Mouse (Mus musculus): ENCODE measurements at regions not wholly inside any gene's neighbourhood (a gene's known extent, or its start where the extent isn't known, plus 50 kb on each side); places are given as distances from the start of the nearest gene placed in this dataset.
"Not testable (repeated sequence)": the region's sequence is repeated elsewhere in the genome, so short reads cannot be mapped to it uniquely, and the experiment has no call there.

DNA sequence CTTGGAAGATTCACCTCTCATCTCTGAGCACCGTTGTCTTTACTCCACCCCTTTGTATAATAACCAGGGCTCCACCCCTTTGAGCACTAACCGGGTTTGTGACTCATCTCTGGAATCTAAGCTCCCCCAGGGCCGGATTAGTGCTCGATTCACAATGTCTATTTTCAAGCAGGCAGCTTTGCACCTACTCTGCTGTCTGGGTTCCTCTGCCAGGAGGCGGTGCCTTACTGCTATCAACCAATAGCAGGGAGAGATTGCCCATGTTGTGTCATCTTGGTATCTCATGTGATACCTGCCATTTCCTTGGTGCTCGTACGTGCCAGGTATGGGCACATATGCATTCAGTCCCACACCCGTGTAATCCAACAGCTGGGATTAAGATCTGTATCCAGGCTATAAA, 285.3 kb downstream of the 4933412E24Rik start:
- DNase-seq, result no peak

DNA sequence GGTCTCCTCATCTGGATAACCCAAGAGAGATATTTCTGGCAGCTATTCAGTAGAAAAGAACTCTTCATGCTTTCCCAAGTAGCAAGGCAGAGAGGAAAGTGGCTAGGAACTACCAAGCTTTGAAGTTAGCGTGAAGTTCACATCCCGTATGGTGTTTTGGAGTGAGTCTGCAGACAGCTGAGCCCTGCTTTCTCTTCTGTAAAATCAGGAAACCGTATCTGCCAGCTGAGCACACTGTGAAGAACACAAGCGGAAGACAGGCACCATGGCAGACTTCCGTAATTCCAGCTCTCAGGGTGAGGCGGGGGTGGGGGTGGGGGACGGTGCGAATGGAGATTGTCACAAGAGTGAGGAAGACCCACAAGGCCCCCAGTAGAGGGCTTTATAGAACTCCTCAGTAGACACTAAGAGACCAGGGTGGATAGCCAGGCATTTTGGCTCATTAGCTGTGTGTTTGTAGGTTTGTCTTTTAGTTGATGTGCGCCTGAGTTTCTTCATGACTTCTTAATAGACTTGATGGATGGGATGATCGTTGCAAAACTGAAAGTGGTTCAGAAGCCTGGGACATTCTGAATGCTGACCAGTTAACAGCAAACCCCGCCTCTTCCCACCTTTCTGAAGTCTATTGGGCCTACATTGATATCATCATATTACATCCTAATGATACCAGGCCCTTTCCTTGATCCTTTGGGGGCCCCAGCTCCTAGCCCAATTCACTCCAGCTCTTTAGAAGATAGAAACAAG, 287.4 kb downstream of the 4933412E24Rik start:
- DNase-seq, result peak; percentile 97

DNA sequence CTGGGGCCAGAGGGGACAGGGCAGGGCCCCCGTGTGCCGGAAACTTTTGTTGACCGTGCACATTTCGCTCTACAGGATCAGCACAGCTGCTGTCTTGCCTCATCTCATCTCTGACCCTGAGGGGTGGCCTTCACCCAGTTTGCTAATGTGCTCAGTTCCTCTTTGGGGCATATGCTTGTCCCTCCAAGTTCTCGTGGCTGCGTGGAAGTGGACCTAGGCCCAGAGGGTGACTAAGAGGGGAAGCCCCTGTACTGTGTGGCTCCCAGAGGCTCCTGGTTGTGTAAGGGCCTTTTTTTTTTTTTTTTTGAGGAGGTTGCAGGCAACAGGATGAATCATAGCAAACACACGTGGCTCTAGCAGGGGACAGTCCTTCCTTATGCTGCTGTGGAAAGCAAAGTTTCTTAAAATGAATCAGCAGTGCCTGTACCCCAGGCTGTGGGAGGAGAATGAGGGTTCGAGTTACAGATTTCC, 288.2 kb downstream of the 4933412E24Rik start:
- DNase-seq, result peak; percentile 99

DNA sequence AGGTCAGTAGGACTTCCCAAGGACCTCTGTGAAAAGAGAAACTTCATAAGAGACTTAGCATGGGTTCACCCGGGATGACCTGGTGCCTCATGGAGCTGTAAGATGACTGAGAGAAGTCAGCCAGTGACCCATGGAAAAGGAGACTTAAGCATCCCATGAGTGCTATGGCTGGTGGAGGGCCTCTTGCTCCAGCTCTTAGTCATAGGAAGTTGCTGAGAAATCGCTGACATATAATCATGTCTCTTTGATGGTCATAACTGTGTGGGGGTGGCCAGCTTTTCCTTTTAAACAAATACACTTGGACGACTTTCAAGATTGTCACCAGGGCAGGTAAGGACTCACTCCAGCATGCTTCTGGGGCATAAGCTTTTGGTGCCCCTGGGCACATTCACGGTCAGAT, 290.5 kb downstream of the 4933412E24Rik start:
- no peak for DNase-seq

DNA sequence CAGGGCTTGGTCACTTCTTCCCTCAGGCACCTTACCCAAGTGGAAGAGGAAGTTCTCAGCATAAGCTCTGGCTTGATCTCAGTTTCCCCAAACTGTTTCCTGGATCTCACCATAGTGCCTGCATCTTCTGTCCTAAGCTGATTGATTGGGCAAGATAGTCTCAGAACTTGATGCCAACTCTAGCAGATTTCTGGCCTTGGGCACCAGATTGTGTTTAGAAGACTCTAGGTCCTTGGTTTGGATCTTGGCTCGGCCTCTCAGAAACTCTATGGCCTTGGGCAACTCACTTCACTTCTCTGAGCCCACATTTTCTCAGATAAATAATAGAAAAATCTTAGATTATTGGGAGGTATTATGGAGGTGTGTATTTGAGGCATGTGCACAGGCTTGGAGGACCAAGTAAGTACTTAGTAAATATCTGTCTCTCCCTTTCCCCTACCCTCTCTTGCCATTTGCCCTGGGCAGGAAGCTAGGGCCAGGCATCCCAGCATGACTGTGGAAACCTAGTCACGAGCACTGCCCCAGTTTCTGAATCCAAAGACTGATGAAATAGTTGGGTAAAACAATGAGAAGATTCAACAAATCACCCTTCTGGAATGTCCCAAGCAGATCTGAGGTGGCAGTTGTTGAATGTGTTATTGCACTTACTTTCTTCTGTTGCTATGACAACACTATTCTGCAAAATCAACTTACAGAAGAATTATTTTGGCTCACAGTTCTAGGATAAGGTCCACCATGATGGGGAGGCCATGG, 293.6 kb downstream of the 4933412E24Rik start:
- DNase-seq, result no peak

DNA sequence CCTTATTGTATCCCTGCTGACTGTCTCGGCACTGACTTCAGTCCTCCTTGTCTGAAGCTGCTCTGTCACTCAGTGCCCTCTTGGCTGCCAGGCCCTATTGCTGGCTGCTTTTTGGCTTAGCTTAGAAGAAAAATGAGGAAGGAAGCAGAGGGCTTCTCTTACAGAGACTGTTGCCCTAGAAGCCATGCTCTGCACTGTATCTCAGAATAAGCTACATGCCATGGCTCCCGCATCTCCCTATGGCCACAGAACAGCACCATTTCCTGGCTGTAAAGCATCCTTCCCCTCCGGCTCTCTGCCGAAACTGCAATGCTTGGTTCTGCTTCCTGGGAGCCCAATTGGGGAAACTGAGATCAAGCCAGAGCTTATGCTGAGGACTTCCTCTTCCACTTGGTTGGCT, 295.0 kb downstream of the 4933412E24Rik start:
- DNase-seq, result peak; percentile 97

DNA sequence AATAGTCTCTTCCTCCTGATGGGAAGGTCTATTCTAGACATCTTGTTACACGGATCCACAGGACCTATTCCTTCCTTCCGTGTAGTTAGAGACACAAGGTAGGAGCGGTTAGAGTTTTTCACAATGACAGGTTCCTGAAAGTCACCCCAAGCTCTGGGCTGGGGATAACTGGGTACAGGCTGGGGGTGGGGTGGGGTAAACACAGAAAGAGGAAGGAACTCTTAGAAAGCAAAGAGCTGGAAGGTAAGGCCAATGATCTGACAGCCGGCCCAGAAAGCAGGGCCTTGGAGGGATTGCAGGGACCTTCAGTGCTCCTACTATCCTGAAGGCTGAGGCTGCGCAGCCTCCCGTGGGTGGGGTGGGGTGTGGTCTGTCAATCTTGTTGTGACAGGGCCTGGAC, 295.4 kb downstream of the 4933412E24Rik start:
- no peak for DNase-seq

DNA sequence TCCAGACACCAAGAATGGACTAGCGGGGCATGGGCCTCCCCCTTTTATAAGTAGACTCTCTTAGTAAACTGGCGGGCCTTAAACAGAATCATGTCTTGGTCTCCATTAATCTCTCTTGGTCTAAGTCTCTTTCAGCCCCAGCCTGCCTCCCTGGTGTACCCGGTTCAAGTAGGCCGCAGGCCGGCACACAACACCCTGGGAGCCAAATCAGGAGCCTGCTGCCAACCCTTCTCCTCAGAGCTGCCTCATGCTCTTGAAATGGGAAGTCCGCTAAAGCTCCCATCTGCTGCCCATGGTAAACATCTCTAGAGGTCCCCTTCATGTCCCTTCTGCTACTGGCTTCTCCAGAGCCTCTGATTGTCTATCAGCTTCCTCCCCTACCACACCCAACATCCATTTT, 296.3 kb downstream of the 4933412E24Rik start:
- DNase-seq, result peak; percentile 90

DNA sequence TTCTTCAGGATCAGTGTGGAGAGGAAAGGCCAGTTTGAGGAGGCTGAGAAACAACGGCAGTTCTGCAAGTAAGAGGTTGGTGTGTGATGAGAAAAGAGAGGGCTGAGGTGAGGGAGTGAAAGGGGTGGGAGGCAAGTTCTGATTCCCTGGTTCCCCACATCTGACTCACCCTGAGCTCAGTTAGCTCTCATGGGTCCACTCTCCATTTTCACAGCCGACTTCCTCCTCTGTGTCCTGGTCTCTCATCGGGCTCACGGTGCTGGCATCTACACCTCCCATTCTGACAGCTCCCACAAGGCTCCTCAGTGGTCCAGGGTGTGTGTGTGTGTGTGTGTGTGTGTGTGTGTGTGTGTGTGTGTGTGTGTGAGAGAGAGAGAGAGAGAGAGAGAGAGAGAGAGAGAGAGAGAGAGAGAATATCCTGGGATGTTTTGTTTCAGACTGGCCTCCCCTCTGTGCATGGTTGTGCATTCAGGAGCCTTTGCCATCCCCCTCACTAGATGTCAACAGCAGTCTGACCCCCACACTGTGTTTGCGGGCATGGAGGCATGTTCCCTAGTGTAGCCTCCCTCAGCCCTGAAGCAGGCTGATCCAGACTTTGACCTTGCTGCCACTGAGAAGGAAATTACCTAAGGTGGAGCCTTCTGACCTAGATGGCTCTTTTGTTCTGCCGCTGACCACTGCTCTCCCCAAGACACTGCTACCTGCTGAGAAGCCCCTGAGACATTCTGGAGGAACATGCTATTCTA, 296.9 kb downstream of the 4933412E24Rik start:
- DNase-seq, result not testable (repeated sequence)

DNA sequence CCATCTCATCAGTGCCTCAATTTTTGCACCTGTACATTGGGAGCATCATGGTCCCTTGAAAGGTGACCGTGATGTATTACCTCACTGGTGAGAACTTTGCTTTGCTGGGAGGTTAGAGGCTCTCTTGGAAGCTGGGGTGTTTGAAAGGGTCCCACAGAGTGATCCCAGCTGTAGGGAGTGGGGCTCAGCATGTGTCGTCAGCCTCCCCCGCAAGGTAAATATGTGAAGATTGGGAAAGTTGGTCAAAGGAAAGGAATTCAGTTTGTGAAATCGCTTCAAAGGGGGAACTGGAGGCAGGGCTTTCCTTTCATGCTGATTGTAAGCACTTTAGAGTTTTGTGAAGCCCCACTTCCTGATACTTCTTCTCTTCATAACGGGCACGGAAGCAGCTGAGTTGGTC, 299.5 kb downstream of the 4933412E24Rik start:
- no peak for DNase-seq

DNA sequence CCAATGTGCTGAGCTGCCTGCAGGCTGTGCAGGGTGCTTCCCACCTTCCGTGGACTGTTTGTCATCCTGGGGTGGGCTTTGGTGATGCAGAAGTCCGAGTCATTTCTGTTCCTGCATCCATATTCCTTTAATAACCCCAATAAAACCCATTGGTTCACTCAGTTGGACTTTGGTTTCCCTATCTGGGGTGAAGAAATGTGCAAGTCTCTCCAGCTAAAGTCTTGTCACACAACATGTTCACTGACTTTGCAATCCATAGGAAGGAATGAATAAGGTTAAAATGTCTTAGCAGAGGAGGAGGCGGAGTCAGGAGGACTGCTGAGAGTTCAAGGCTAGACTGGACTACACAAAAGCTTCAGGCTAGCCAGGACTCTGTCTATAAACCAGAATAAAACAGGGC, 300.5 kb downstream of the 4933412E24Rik start:
- DNase-seq, result no peak

DNA sequence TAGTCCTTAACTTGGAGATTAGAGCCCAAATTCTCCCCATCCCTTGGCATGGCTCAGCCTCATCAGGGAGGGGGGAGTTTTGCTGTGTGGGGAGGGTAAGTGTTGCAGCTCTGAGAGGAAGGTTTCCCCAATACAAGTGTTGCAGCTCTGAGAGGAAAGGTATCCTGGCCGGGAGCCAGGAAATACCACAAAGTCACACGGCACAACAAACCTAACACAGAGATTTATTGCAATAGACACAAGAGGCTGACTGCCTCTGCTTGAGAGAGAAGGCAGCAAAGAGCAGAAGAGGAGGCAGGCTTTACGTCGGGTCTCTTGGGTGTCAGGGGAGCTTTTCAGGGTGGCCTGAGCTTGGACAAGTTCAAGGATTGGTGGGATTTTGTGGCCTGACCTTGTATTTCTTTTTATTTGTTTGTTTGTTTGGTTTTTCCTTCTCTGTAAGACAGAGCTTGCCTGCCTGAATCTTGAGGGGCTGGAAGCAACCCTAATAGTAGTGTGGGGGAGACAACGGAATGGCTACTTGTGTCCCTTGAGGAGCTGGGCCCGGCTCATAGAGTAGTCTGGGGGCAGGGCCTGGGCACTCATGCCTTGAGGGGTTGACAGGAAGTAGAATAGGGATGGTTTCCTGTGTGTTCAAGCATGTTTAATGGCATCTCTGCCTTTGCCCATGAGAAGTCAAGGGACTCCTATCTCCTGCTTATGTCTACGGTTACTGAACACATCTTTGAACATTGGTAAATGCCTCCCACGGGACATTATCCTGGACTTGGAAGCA, 302.3 kb downstream of the 4933412E24Rik start:
- DNase-seq, result no peak

DNA sequence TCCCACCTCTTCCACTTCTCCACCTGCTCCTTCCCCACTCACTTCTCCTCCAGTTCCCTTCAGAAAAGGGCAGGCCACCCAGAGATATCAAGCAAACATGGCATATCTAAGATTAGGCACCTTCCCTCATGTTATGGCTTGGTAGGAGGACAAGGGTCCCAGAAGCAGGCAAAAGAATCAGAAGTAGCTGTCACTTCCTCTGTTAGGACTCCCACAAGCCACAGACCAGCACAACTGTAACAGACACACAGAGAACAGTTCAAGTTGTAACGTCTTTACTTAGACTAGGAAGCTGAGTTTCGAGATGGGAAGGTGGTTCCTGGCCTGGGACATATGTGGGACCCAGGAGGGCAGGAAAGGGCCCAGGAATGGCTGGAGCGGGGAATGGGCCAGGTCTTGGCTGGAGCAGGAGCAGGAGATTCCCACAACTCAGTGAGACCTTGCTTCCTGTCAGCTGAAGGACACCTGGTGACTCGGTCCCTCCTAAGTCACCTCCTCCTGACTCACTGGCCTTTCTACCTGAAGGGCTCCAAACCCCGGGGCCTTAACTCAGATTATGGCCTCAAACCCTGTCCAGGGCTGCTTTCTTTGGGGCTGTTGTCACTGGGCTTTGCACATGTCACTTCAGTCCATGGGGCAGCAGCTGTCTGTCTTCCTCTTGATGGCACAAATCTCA, 304.2 kb downstream of the 4933412E24Rik start:
- no peak for DNase-seq

DNA sequence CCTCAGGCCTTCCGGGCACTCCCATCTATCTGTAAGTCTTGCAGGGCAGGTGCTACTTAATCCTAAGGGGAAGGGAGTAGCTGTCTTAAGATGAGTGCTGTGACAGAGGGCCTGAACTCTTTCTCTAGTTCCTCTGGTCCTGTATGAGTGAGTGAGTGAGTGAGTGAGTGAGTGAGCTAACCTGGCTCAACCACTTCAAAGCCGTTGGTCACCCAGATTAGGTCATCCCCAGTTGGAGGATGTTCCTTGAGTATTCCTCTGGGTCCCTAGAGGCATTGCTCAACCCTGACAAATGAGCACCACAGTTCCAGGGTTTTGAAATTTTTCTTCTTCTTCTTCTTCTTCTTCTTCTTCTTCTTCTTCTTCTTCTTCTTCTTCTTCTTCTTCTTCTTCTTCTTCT, 306.5 kb downstream of the 4933412E24Rik start:
- DNase-seq, result peak; percentile 66

DNA sequence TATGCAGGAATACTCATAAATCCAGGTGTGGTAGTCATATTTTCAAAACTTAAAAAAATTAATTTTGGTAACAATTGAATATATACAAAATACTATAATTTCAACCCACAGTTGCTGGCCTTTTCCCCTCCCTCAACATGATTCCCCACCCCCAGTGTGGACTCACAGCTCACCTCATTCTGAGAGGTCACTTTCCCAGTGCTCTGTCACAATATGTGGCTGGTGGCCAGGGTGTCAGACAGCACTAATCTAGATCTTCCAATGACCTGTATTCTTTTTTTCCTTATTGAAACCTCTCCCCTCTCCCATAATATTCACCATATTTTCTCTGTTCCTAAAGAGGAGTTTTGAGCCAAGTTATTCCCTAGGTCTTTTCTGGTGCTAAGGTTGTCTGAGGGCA, 308.0 kb downstream of the 4933412E24Rik start:
- peak; percentile 73 for DNase-seq

DNA sequence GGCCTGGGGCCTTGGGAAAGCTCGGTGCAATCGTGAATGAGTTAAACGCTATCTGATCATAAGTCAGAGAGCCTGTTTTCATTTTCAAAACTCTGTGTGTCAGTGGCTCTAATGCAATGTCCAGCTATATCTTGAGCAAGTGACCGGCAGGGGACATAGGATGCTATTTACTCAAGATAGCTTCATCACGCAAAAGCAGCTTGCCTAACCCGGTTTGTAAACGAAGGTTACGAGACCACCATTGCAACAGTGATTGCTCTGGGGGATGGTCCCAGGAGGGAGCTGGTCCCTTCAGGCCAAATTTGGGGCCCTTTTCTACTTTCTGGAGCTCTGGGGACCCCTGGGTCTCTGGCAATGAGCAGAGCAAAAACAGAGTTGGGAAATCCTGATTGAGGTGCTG, 309.3 kb downstream of the 4933412E24Rik start:
- no peak for DNase-seq

All from heart, adult 11 months (tissue).